Mouse (Mus musculus) liver, adult 2 months (tissue): ENCODE measurements at regions not wholly inside any gene's neighbourhood (a gene's known extent, or its start where the extent isn't known, plus 50 kb on each side); places are given as distances from the start of the nearest gene placed in this dataset.

Experiments used
- DNase-seq: peaks from one replicate; pipeline ENCODE4 v3.0.0-alpha.2; 2011; ENCODE audit warnings: low read depth, low spot score; ENCODE audit errors: extremely low read depth
- H3K27ac ChIP-seq: fragments of 200-500 bp; replicated peaks from 2 replicates; pipeline ENCODE4 v1.5.1; 2012; ENCODE audit warnings: low read depth, mild to moderate bottlenecking, control low read depth, inconsistent platforms, low read length; ENCODE audit not compliant: insufficient read depth
- H3K27me3 ChIP-seq: fragments of 200-500 bp; 2 replicates; pipeline ENCODE4 v1.6.1; 2012; ENCODE audit warnings: mild to moderate bottlenecking, moderate library complexity, low read length, inconsistent platforms; ENCODE audit not compliant: control insufficient read depth, insufficient read depth
- H3K36me3 ChIP-seq: fragments of 200-500 bp; 2 replicates; pipeline ENCODE4 v1.6.1; 2012; ENCODE audit warnings: low read length, inconsistent platforms; ENCODE audit not compliant: control insufficient read depth, insufficient read depth
- H3K4me1 ChIP-seq: fragments of 200-500 bp; 2 replicates; pipeline ENCODE4 v1.6.1; 2011; ENCODE audit warnings: low read length; ENCODE audit not compliant: control insufficient read depth, insufficient read depth
- H3K4me3 ChIP-seq: fragments of 200-500 bp; 2 replicates; pipeline ENCODE4 v1.5.1; 2011; ENCODE audit warnings: low read depth, mild to moderate bottlenecking, control low read depth, low read length, moderate library complexity; ENCODE audit not compliant: insufficient read depth
- H3K79me2 ChIP-seq: fragments of 200-500 bp; 2 replicates; pipeline ENCODE4 v1.6.1; 2012; ENCODE audit warnings: inconsistent platforms, mild to moderate bottlenecking, low read length, moderate library complexity; ENCODE audit not compliant: control insufficient read depth, insufficient read depth
- H3K9ac ChIP-seq: fragments of 200-500 bp; 2 replicates; pipeline ENCODE4 v1.6.1; 2012; ENCODE audit warnings: low read depth, mild to moderate bottlenecking, control low read depth, inconsistent platforms, low read length
- CTCF ChIP-seq: fragments of 200-500 bp; IDR thresholded peaks from 2 replicates; pipeline ENCODE4 v1.5.1; 2011; ENCODE audit warnings: low read depth, low read length, control low read depth
- POLR2A ChIP-seq: fragments of 200-500 bp; IDR thresholded peaks from 2 replicates; pipeline ENCODE4 v1.6.1; 2011; ENCODE audit warnings: low read length, control low read depth; ENCODE audit not compliant: insufficient read depth; ENCODE audit errors: extremely low read depth
- WGBS: fragments of 180-500 bp; shearing (Covaris S2); methylation state at CpG from one replicate; pipeline ENCODE4 v1.1.7; 2018; 5-methylcytosine and 5-hydroxymethylcytosine counted together

DNA sequence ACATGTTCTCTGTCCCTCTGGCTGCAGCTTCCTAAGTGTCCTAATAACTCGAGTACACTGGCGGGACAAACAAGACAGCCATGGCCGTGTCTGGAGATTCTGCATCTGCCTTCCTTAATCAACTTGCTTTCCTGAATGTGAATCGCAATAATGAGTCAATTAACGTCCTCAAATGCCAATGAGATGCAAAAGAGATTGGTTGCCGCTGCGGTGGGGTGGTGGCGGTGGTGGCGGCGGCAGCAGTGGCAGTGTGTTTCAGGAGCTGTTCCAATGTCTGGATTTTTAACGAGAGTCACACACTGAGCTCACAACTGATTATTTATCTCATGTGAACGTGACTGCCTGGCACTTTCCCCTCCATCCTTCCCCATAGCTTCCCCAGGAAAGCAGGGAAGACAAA, 197.6 kb upstream of the Gk2 start:
- DNase-seq: no peak
- TF ChIP-seq POLR2A: no peak
- TF ChIP-seq CTCF: no peak
- Histone ChIP-seq H3K9ac (no peak overlapping the region), H3K79me2 (no peaks in the 10 kb centered on the region), H3K4me3 (no peak overlapping the region), H3K27me3 (no peaks in the 10 kb centered on the region), H3K4me1 (no peaks in the 10 kb centered on the region), H3K36me3 (no peaks in the 10 kb centered on the region), H3K27ac (no peak overlapping the region)
- WGBS: 62% methylated on average over 12 of the region's 12 CpGs

DNA sequence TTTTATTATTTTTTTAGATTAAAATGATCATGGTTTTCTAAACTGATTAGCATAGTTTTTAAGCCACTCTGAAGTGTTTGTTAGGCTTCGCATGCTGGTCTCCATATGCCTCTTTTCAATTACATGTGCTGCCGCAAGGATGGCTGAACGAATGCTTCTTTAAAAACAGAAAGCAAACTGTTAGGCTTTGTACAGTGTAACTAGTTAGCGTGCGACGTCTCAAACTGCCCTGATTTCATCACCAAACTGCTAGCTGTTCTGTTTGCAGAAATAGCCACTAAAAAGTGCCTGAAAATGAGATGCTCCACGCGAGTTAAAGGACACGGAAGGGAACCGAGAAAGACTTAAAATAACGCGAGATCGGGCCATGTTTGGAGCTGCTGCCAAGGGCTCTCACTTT, 185.4 kb upstream of the Gk2 start:
- Histone ChIP-seq H3K27ac (no peak overlapping the region), H3K27me3 (no peaks in the 10 kb centered on the region; the same call in 1 of the 2 replicates), H3K4me1 (no peaks in the 10 kb centered on the region), H3K36me3 (no peaks in the 10 kb centered on the region), H3K9ac (no peak overlapping the region), H3K79me2 (no peaks in the 10 kb centered on the region), H3K4me3 (no peak overlapping the region)
- DNase-seq: no peak
- WGBS: 87% methylated on average over 13 of the region's 13 CpGs
- no peak for TF ChIP-seq CTCF
- TF ChIP-seq POLR2A: no peak

DNA sequence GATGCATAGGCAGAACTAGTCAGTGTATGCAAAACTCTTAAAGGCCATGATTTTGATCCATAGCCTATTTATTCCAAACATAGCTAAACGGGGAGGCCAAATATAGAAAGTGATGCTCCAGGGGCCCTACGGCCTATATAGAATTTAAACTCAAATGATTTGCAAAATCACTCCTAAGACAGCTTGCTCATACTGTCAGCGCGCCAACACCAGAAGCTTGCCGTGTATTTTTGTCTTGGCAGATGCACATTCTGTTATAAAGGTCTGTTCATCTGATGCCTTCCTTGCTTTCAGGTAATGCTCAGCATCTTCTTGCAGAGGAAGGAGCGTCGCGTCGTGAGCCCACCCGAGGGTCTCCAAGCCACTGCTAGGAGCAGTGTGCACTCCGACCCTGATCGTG, 184.8 kb upstream of the Gk2 start:
- no peaks in the 10 kb centered on the region; the same call in 1 of the 2 replicates for H3K27me3 ChIP-seq

DNA sequence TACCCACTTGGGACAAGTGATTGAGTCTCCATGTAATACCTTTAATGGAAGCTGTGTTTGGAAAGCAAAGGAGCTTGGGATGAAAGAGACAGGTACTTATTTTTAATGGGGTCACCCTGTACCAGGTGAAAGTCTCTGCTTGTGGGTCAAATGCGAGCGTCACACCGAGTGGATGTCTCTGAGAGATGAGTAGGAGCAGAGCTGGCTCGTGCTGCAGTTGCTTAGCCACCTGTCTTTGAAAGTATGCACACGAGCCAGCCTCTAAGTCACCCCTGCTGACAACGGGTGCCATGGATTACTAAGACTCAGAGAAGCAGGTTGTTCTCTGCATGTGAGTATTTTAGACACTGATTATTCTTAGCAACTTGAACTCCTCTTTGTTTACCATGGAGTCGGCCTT, 179.5 kb upstream of the Gk2 start:
- TF ChIP-seq CTCF: no peak
- no peak for TF ChIP-seq POLR2A
- no peaks in the 10 kb centered on the region for H3K27me3 ChIP-seq
- DNase-seq: no peak
- H3K79me2 ChIP-seq: no peaks in the 10 kb centered on the region
- no peak overlapping the region for H3K27ac ChIP-seq
- WGBS: 74% methylated on average over 7 of the region's 7 CpGs
- H3K4me3 ChIP-seq: no peak overlapping the region
- H3K36me3 ChIP-seq: no peaks in the 10 kb centered on the region
- H3K9ac ChIP-seq: no peak overlapping the region
- H3K4me1 ChIP-seq: no peaks in the 10 kb centered on the region

More for the DNA sequence above, 184.8 kb upstream of the Gk2 start:
- no peaks in the 10 kb centered on the region for H3K79me2 ChIP-seq
- no peaks in the 10 kb centered on the region for H3K36me3 ChIP-seq
- TF ChIP-seq POLR2A (no peak), CTCF (no peak)
- H3K4me3 ChIP-seq: no peak overlapping the region
- no peaks in the 10 kb centered on the region for H3K4me1 ChIP-seq
- H3K9ac ChIP-seq: no peak overlapping the region
- WGBS: 91% methylated on average over 12 of the region's 12 CpGs
- no peak overlapping the region for H3K27ac ChIP-seq
- no peak for DNase-seq

DNA sequence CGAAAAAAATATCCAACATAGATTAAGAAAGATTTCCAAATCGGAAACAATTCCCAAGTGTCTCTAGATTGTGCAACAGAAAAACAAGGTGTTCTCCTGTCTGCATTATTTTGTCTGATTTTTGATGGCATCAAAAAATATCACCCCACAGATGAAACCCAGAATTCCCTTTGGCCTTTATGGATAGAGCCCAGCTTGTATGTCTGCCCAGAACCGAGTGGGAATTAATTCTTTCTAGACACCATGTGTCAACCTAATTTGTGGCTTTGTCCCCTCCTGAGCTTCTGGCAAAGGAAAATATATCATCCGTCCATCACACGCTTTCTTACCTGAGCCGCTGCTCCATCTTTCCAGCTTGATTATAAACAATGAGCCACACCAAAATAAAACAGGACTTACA, 176.9 kb upstream of the Gk2 start:
- Histone ChIP-seq H3K4me3 (no peak overlapping the region), H3K4me1 (no peaks in the 10 kb centered on the region), H3K79me2 (no peaks in the 10 kb centered on the region), H3K27me3 (no peaks in the 10 kb centered on the region), H3K9ac (no peak overlapping the region), H3K27ac (no peak overlapping the region), H3K36me3 (no peaks in the 10 kb centered on the region)
- TF ChIP-seq CTCF (no peak), POLR2A (no peak)
- no peak for DNase-seq
- WGBS: 83% methylated on average over 6 of the region's 6 CpGs

DNA sequence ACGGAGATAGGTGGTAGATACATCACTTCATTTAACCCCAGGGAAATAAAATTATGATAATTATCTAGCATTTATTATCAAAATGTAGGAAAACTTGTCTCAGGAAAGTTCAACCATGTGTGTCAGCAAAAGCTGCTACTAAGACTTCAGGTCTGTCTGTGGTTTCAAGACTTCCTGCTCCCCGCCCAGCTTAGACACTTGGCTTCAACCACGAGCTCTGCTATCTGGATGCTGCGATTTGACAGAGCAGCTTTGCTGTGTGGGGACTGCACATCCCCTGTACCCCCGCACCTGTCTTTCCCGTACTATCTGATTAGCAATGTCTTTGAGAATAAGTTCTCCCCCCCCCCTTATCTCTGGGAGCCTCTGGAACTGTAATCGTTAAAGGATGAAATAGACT, 176.0 kb upstream of the Gk2 start:
- H3K4me3 ChIP-seq: no peak overlapping the region
- 79% methylated on average over 7 of the region's 7 CpGs for WGBS
- no peaks in the 10 kb centered on the region for H3K4me1 ChIP-seq
- H3K79me2 ChIP-seq: no peaks in the 10 kb centered on the region
- no peaks in the 10 kb centered on the region for H3K27me3 ChIP-seq
- H3K9ac ChIP-seq: no peak overlapping the region
- DNase-seq: no peak
- no peak for TF ChIP-seq CTCF
- no peak for TF ChIP-seq POLR2A
- H3K36me3 ChIP-seq: no peaks in the 10 kb centered on the region
- no peak overlapping the region for H3K27ac ChIP-seq
